Mouse (Mus musculus) heart, postnatal 25 days (tissue): Measurements from ENCODE around the gene Dnmt3c. TPM values are rescaled to one million over a fixed set of nuclear protein-coding genes. Genes with fewer than 3 reads are reported as not detected.

Source experiments
- total RNA-seq, 2 experiments: library from RNA; stranded (reverse); gene quantifications; 2 replicates each; pipeline ENCODE4 v1.2.3; 2021

The Dnmt3c gene
- total RNA-seq, 2 experiments from 2014 or later: not detected

Other genes starting within 250 kb of the Dnmt3c start
- gene 4930404H24Rik, start 203.9 kb upstream of the Dnmt3c start, total RNA-seq: not detected
- gene Nol4l, start 166.7 kb upstream of the Dnmt3c start, total RNA-seq: 1 to 10 TPM; 4.4 TPM
- gene Commd7, start 63.9 kb upstream of the Dnmt3c start, total RNA-seq: 10 to 100 TPM; 13.9 to 14.6 TPM
- 1 to 10 TPM; 1.3 to 1.4 TPM for gene Dnmt3b, start 47.2 kb upstream of the Dnmt3c start, total RNA-seq
- gene Mapre1, start 44.6 kb downstream of the Dnmt3c start, total RNA-seq: 10 to 100 TPM; 57.8 to 60.0 TPM
- not detected for gene Efcab8, start 83.3 kb downstream of the Dnmt3c start, total RNA-seq
- gene Sun5, start 174.4 kb downstream of the Dnmt3c start, total RNA-seq: not detected
- not detected for gene Bpifb2, start 178.4 kb downstream of the Dnmt3c start, total RNA-seq
- gene Bpifb6, start 203.7 kb downstream of the Dnmt3c start, total RNA-seq: not detected
- not detected for gene Bpifb3, start 221.6 kb downstream of the Dnmt3c start, total RNA-seq
- gene Bpifb4, start 241.6 kb downstream of the Dnmt3c start, total RNA-seq: not detected